Mouse (Mus musculus) hindbrain, postnatal 0 days (tissue): ENCODE measurements around the gene Spryd4. TPM values are rescaled to one million over a fixed set of nuclear protein-coding genes. Genes with fewer than 3 reads are reported as not detected.

Experiments
- ATAC-seq: fragments of 200-750 bp; cut with Nextera tagmentation; 2 replicates; pipeline ENCODE4 v1.8.0; 2017; ENCODE audit warnings: mild to moderate bottlenecking, moderate TSS enrichment, moderate library complexity
- DNase-seq: peaks from one replicate; pipeline ENCODE4 v3.0.0-alpha.2; 2015; ENCODE audit warnings: low spot score
- H3K27ac ChIP-seq: fragments of 300-500 bp; sonication (generic); 2 replicates; pipeline ENCODE4 v1.5.1; 2014; ENCODE audit warnings: mild to moderate bottlenecking
- H3K27me3 ChIP-seq: fragments of 300-500 bp; sonication (generic); 2 replicates; pipeline ENCODE4 v1.6.1; 2014; ENCODE audit warnings: low read length, mixed read lengths; ENCODE audit not compliant: insufficient read depth
- H3K36me3 ChIP-seq: fragments of 300-500 bp; sonication (generic); 2 replicates; pipeline ENCODE4 v1.6.1; 2014; ENCODE audit warnings: low read length, mixed read lengths; ENCODE audit not compliant: insufficient read depth
- H3K4me1 ChIP-seq: fragments of 300-500 bp; sonication (generic); 2 replicates; pipeline ENCODE4 v1.6.1; 2014; ENCODE audit warnings: antibody characterized with exemption, low read length, mixed read lengths; ENCODE audit not compliant: insufficient read depth
- H3K4me2 ChIP-seq: fragments of 300-500 bp; sonication (generic); 2 replicates; pipeline ENCODE4 v1.6.1; 2014; ENCODE audit warnings: low read depth, mild to moderate bottlenecking, low read length, moderate library complexity, mixed read lengths
- H3K4me3 ChIP-seq: fragments of 300-500 bp; sonication (generic); 2 replicates; pipeline ENCODE4 v1.5.1; 2014; ENCODE audit warnings: low read length
- H3K9ac ChIP-seq: fragments of 300-500 bp; sonication (generic); replicated peaks from 2 replicates; pipeline ENCODE4 v1.6.1; 2014; ENCODE audit warnings: mild to moderate bottlenecking, low read length, moderate library complexity, mixed read lengths
- H3K9me3 ChIP-seq: fragments of 300-500 bp; sonication (generic); 2 replicates; pipeline ENCODE4 v1.6.1; 2016; ENCODE audit warnings: low read length, mixed read lengths
- CTCF ChIP-seq: IDR thresholded peaks from 2 replicates; pipeline ENCODE4 v1.5.1; 2016; ENCODE audit warnings: antibody characterized with exemption, control low read depth, low read depth
- WGBS: fragments of 180-500 bp; shearing (Covaris S2); extraction: QIAGEN DNeasy Blood & Tissue Kit; methylation state at CpG from one replicate; pipeline ENCODE4 v1.1.7; 2014; 5-methylcytosine and 5-hydroxymethylcytosine counted together
- polyA plus RNA-seq: library from polyadenylated mRNA; unstranded; fragments of >200 nt; fragmentation: Nextera tagmentation; extraction: Ambion mirVana; gene quantifications from 2 replicates; pipeline ENCODE4 v1.2.1, GENCODE M21; 2015
- total RNA-seq: library from RNA; depleted of rRNA; stranded (reverse); fragments of >200 nt; gene quantifications from 2 replicates; pipeline ENCODE4 v1.2.3, GENCODE M21; 2014

Gene Spryd4
- total and polyA plus RNA-seq, 2 experiments from 2014 or later: 24.5 to 25.8 TPM

- no peak overlapping the region for H3K4me3 ChIP-seq
- no peaks in the 10 kb centered on the region for H3K9me3 ChIP-seq
- no peak for TF ChIP-seq CTCF
- no peak overlapping the region for H3K27ac ChIP-seq
- WGBS: 91% methylated on average over 13 of the region's 13 CpGs
- DNase-seq (no peak), ATAC-seq (no peak)
- H3K36me3 ChIP-seq: peaks cover 20% of the 10 kb centered on the region
- no peak overlapping the region for H3K4me2 ChIP-seq
- H3K4me1 ChIP-seq: no peaks in the 10 kb centered on the region
- H3K9ac ChIP-seq: no peak overlapping the region
- no peaks in the 10 kb centered on the region for H3K27me3 ChIP-seq
These were observed 39.0 kb upstream of the Spryd4 start for GRCm38 (mm10) chr10:128250565-128250964.

DNA sequence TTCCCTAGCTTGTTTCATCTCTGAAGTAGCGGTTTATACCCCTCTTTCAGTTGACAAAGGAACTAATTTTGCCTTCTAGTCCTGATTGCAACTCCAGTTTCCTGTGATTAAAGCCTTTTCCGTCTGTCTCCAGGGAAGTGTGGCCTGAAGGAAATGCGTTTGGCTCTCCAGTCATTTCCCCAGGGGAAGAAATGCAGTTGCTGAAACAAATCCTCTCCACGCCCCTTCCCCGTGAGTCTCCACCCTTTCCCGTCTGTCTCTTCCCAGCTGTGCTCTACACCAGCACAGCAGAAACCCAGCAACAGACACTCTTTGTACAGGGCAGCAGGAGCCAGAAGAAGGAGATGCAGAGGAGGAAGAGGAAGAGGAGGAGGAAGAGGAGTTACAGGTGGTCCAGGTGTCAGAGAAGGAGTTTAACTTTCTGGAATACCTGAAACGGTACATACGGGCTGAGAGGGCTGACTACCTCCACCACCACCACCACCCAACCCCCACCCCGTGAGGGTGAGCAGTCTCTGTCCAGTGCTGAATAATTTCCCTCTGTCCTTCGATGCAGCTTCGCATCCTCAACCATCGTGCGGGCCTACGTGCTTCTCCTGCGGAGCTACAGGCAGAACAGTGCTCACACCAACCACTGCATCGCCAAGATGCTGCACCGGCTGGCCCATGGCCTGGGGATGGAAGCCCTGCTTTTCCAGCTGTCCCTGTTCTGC, 35.6 kb upstream of the Spryd4 start:
- Histone ChIP-seq H3K9me3 (no peaks in the 10 kb centered on the region), H3K9ac (no peak overlapping the region), H3K27me3 (no peaks in the 10 kb centered on the region), H3K4me3 (no peak overlapping the region), H3K27ac (no peak overlapping the region), H3K4me2 (no peak overlapping the region), H3K4me1 (no peaks in the 10 kb centered on the region), H3K36me3 (peaks cover 30% of the 10 kb centered on the region)
- 77% methylated on average over 17 of the region's 17 CpGs for WGBS
- DNase-seq (peak; percentile 5), ATAC-seq (no peak)
- no peak for TF ChIP-seq CTCF

- H3K9me3 ChIP-seq: no peaks in the 10 kb centered on the region
- no peak overlapping the region for H3K4me2 ChIP-seq
- H3K9ac ChIP-seq: no peak overlapping the region
- peaks cover 19% of the 10 kb centered on the region for H3K36me3 ChIP-seq
- DNase-seq (no peak), ATAC-seq (no peak)
- no peak for TF ChIP-seq CTCF
- no peaks in the 10 kb centered on the region for H3K27me3 ChIP-seq
- no peak overlapping the region for H3K4me3 ChIP-seq
- no peak overlapping the region for H3K27ac ChIP-seq
- WGBS: 96% methylated on average over 15 of the region's 15 CpGs
- H3K4me1 ChIP-seq: no peaks in the 10 kb centered on the region
These were observed 32.5 kb upstream of the Spryd4 start for GRCm38 (mm10) chr10:128244121-128244520.

- Histone ChIP-seq H3K27me3 (no peaks in the 10 kb centered on the region), H3K36me3 (peaks cover 19% of the 10 kb centered on the region), H3K27ac (no peak overlapping the region), H3K4me1 (no peaks in the 10 kb centered on the region), H3K4me3 (no peak overlapping the region), H3K9ac (no peak overlapping the region), H3K4me2 (no peak overlapping the region), H3K9me3 (no peaks in the 10 kb centered on the region)
- no peak for DNase-seq
- no peak for ATAC-seq
- 95% methylated on average over 8 of the region's 8 CpGs for WGBS
- no peak for TF ChIP-seq CTCF
These were observed 31.6 kb upstream of the Spryd4 start for GRCm38 (mm10) chr10:128243252-128243651.

DNA sequence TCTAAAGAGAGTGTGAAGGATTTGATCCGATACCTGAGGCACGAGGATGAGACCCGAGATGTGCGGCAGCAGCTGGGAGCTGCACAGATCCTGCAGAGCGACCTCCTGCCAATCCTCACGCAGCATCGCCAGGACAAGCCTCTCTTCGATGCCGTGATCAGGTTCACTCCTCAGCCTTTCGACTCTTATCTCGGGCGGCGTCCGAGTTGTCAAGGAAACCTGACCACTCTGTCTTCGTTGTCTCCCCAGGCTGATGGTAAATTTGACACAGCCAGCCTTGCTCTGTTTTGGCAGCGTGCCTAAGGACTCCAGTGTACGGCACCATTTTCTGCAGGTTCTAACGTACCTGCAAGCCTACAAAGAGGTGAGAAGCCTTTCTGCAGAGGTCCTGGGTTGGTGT, 28.5 kb upstream of the Spryd4 start:
- H3K4me3 ChIP-seq: no peak overlapping the region
- H3K4me2 ChIP-seq: no peak overlapping the region
- 91% methylated on average over 18 of the region's 18 CpGs for WGBS
- H3K4me1 ChIP-seq: no peaks in the 10 kb centered on the region
- no peak for TF ChIP-seq CTCF
- no peak for DNase-seq
- no peaks in the 10 kb centered on the region for H3K9me3 ChIP-seq
- no peak overlapping the region for H3K9ac ChIP-seq
- ATAC-seq: no peak
- no peak overlapping the region for H3K27ac ChIP-seq
- no peaks in the 10 kb centered on the region for H3K27me3 ChIP-seq
- peaks cover 19% of the 10 kb centered on the region for H3K36me3 ChIP-seq

DNA sequence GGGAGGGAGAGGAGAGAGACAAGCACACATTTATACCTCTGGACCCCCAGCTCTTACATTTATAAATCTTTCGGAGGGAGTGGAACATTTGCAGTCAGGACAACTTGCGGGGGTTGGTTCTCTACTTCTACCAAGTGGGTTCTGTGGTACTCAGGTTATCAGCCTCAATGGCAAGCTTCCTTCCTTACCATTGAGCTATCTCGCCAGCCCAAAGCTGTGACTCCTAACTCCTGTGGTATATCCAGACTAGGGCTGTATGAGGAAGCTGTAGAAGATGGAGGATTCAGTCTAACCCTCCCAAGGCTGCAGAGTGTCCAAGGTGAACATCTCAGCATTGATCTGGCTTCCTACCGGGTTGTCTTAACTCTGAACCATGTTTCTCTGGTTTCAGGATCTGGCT, 27.5 kb upstream of the Spryd4 start:
- ATAC-seq (no peak), DNase-seq (no peak)
- H3K4me3 ChIP-seq: no peak overlapping the region
- no peak for TF ChIP-seq CTCF
- H3K27me3 ChIP-seq: no peaks in the 10 kb centered on the region
- H3K36me3 ChIP-seq: peaks cover 9% of the 10 kb centered on the region
- H3K27ac ChIP-seq: no peak overlapping the region
- 95% methylated on average over 4 of the region's 4 CpGs for WGBS
- no peak overlapping the region for H3K4me2 ChIP-seq
- no peaks in the 10 kb centered on the region for H3K9me3 ChIP-seq
- no peaks in the 10 kb centered on the region for H3K4me1 ChIP-seq
- no peak overlapping the region for H3K9ac ChIP-seq

DNA sequence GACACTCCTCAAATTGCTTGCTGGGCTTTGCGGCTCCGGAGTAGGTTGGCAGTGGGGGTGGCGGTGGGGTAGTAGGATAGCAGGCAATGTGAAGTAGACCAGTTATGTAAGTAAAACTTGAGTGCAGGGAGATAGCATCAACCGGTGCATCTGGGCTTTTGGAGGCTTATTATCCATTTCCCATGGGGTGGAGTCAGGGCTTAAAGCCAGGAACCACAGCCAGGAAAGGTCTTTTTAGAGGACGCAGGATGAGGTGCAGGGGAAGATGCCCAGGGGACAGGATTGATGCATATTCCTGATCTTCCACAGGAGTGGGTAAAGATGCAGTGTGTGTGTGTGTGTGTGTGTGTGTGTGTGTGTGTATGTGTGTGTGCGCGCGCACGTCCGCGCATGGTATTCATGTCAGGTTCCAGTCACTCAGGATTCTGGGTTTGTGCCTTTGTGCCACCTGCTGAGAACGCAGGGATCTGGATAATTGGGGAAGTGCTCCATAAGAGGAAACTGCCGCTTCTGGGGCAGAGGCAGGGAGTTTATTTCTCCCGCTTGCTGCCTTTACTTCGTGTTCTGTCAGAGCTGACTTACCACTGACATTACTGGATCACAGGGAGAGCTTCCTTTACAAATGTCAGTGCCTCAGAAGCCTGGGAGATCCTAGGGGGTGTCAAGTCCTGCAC, 26.3 kb upstream of the Spryd4 start:
- TF ChIP-seq CTCF: no peak
- WGBS: 70% methylated on average over 15 of the region's 15 CpGs
- H3K4me1 ChIP-seq: no peaks in the 10 kb centered on the region
- H3K4me2 ChIP-seq: no peak overlapping the region
- no peak overlapping the region for H3K9ac ChIP-seq
- H3K4me3 ChIP-seq: no peak overlapping the region
- H3K36me3 ChIP-seq: peaks cover 5% of the 10 kb centered on the region; the same call in 1 of the 2 replicates
- H3K27me3 ChIP-seq: no peaks in the 10 kb centered on the region
- H3K27ac ChIP-seq: no peak overlapping the region
- ATAC-seq (no peak), DNase-seq (peak; percentile 21)
- H3K9me3 ChIP-seq: no peaks in the 10 kb centered on the region
